Mouse (Mus musculus): Measurements from ENCODE around the gene Ankrd65. TPM values are rescaled to one million over a fixed set of nuclear protein-coding genes. Genes with fewer than 3 reads are reported as not detected.

Gene Ankrd65
- polyA plus RNA-seq, 1 experiment from 2014 or later, result not detected

GRCm38 (mm10) chr4:155802075-155802474 lies 11.8 kb downstream of the Ankrd65 start:
- Histone ChIP-seq H3K4me2 (replicated peaks) (no peak overlapping the region), H3K9me3 (replicated peaks) (no peaks in the 10 kb centered on the region), H3K27me3 (no peaks in the 10 kb centered on the region), H3K27ac (no peak overlapping the region), H3K9ac (no peak overlapping the region), H3K4me1 (peaks cover 17% of the 10 kb centered on the region), H3K4me3 (no peak overlapping the region), H3K36me3 (peaks cover 6% of the 10 kb centered on the region; the same call in 1 of the 2 replicates)
- 100% methylated on average over 1 of the region's 1 CpGs for WGBS
- no peak for ATAC-seq (ENCODE audit: low FRiP score)

- Histone ChIP-seq H3K36me3 (peaks cover 12% of the 10 kb centered on the region), H3K9ac (peak within 1 kb of the TSS; percentile 89), H3K4me2 (replicated peaks) (peak within 1 kb of the TSS; percentile 65), H3K9me3 (replicated peaks) (no peaks in the 10 kb centered on the region), H3K27ac (peak within 1 kb of the TSS; percentile 73), H3K27me3 (no peaks in the 10 kb centered on the region), H3K4me3 (peak within 1 kb of the TSS; percentile 94), H3K4me1 (peaks cover 17% of the 10 kb centered on the region)
- ATAC-seq (ENCODE audit: low FRiP score), result peak; percentile 31; the same call in 1 of the 2 replicates
- 10% methylated on average over 12 of the region's 12 CpGs for WGBS
These were observed 12.6 kb downstream of the Ankrd65 start, which contains the start of gene Mrpl20 for GRCm38 (mm10) chr4:155802741-155803339. TSS of gene Mrpl20 (plus strand) at chr4:155802878.

GRCm38 (mm10) chr4:155803340-155804041 lies 13.3 kb downstream of the Ankrd65 start:
- H3K4me2 ChIP-seq (replicated peaks), result peak overlapping the region; percentile 65
- H3K27ac ChIP-seq, result peak overlapping the region; percentile 73
- H3K9me3 ChIP-seq (replicated peaks), result no peaks in the 10 kb centered on the region
- H3K27me3 ChIP-seq, result no peaks in the 10 kb centered on the region
- peak; percentile 96 for ATAC-seq (ENCODE audit: low FRiP score)
- H3K36me3 ChIP-seq, result peaks cover 19% of the 10 kb centered on the region
- peak overlapping the region; percentile 94 for H3K4me3 ChIP-seq
- WGBS, result under 1% methylated on average over 58 of the region's 58 CpGs
- peak overlapping the region; percentile 89 for H3K9ac ChIP-seq
- H3K4me1 ChIP-seq, result peaks cover 17% of the 10 kb centered on the region

- Histone ChIP-seq H3K9me3 (replicated peaks) (no peaks in the 10 kb centered on the region), H3K27me3 (no peaks in the 10 kb centered on the region), H3K27ac (no peak overlapping the region), H3K4me3 (no peak overlapping the region), H3K4me1 (peaks cover 24% of the 10 kb centered on the region), H3K9ac (no peak overlapping the region), H3K4me2 (replicated peaks) (no peak overlapping the region), H3K36me3 (peaks cover 46% of the 10 kb centered on the region)
- ATAC-seq (ENCODE audit: low FRiP score), result no peak
- 87% methylated on average over 3 of the region's 3 CpGs for WGBS
These were observed 17.6 kb downstream of the Ankrd65 start for GRCm38 (mm10) chr4:155807841-155808240.

GRCm38 (mm10) chr4:155811929-155812664 lies 21.9 kb downstream of the Ankrd65 start, which contains the start of gene Ccnl2:
TSS of gene Ccnl2 (plus strand) at chr4:155812489.
- Histone ChIP-seq H3K27ac (peak within 1 kb of the TSS; percentile 88), H3K9ac (peak within 1 kb of the TSS; percentile 98), H3K4me1 (peaks cover 25% of the 10 kb centered on the region), H3K9me3 (replicated peaks) (no peaks in the 10 kb centered on the region), H3K4me2 (replicated peaks) (peak within 1 kb of the TSS; percentile 82), H3K27me3 (no peaks in the 10 kb centered on the region), H3K4me3 (peak within 1 kb of the TSS; percentile 92), H3K36me3 (peaks cover 72% of the 10 kb centered on the region)
- WGBS, result under 1% methylated on average over 41 of the region's 60 CpGs
- peak; percentile 99 for ATAC-seq (ENCODE audit: low FRiP score)

- WGBS, result 0% methylated on average over 49 of the region's 49 CpGs
- Histone ChIP-seq H3K27ac (peak overlapping the region; percentile 85), H3K4me3 (peak overlapping the region; percentile 92), H3K36me3 (peaks cover 72% of the 10 kb centered on the region), H3K4me1 (peaks cover 25% of the 10 kb centered on the region), H3K27me3 (no peaks in the 10 kb centered on the region), H3K4me2 (replicated peaks) (peak overlapping the region; percentile 82), H3K9me3 (replicated peaks) (no peaks in the 10 kb centered on the region), H3K9ac (peak overlapping the region; percentile 98)
- peak; percentile 53 for ATAC-seq (ENCODE audit: low FRiP score)
These were observed 22.5 kb downstream of the Ankrd65 start for GRCm38 (mm10) chr4:155812665-155813181.

- H3K9ac ChIP-seq, result no peak overlapping the region
- no peaks in the 10 kb centered on the region for H3K27me3 ChIP-seq
- peaks cover 16% of the 10 kb centered on the region for H3K4me1 ChIP-seq
- no peak overlapping the region for H3K4me2 ChIP-seq (replicated peaks)
- H3K36me3 ChIP-seq, result peaks cover 83% of the 10 kb centered on the region
- no peak for ATAC-seq (ENCODE audit: low FRiP score)
- H3K27ac ChIP-seq, result no peak overlapping the region
- WGBS, result 85% methylated on average over 4 of the region's 4 CpGs
- no peaks in the 10 kb centered on the region for H3K9me3 ChIP-seq (replicated peaks)
- no peak overlapping the region for H3K4me3 ChIP-seq
These were observed 27.3 kb downstream of the Ankrd65 start for GRCm38 (mm10) chr4:155817533-155817932.

GRCm38 (mm10) chr4:155821025-155821424 lies 30.8 kb downstream of the Ankrd65 start:
- Histone ChIP-seq H3K4me1 (no peaks in the 10 kb centered on the region), H3K4me2 (replicated peaks) (no peak overlapping the region), H3K36me3 (peaks cover 87% of the 10 kb centered on the region), H3K27ac (no peak overlapping the region), H3K27me3 (no peaks in the 10 kb centered on the region), H3K4me3 (no peak overlapping the region), H3K9me3 (replicated peaks) (no peaks in the 10 kb centered on the region), H3K9ac (no peak overlapping the region)
- 80% methylated on average over 7 of the region's 7 CpGs for WGBS
- ATAC-seq (ENCODE audit: low FRiP score), result no peak

- Histone ChIP-seq H3K9me3 (replicated peaks) (no peaks in the 10 kb centered on the region), H3K4me2 (replicated peaks) (no peak overlapping the region), H3K4me1 (no peaks in the 10 kb centered on the region), H3K4me3 (no peak overlapping the region), H3K27me3 (no peaks in the 10 kb centered on the region), H3K27ac (no peak overlapping the region), H3K36me3 (peaks cover 79% of the 10 kb centered on the region), H3K9ac (no peak overlapping the region)
- 96% methylated on average over 16 of the region's 16 CpGs for WGBS
- ATAC-seq (ENCODE audit: low FRiP score), result no peak
These were observed 33.2 kb downstream of the Ankrd65 start for GRCm38 (mm10) chr4:155823443-155823842.

- no peak overlapping the region for H3K4me2 ChIP-seq (replicated peaks)
- peaks cover 25% of the 10 kb centered on the region for H3K36me3 ChIP-seq
- no peak overlapping the region for H3K27ac ChIP-seq
- H3K9ac ChIP-seq, result no peak overlapping the region
- H3K4me1 ChIP-seq, result peaks cover 21% of the 10 kb centered on the region
- 95% methylated on average over 4 of the region's 4 CpGs for WGBS
- ATAC-seq (ENCODE audit: low FRiP score), result no peak
- H3K4me3 ChIP-seq, result no peak overlapping the region
- H3K9me3 ChIP-seq (replicated peaks), result no peaks in the 10 kb centered on the region
- H3K27me3 ChIP-seq, result no peaks in the 10 kb centered on the region
These were observed 39.6 kb downstream of the Ankrd65 start for GRCm38 (mm10) chr4:155829866-155830265.

GRCm38 (mm10) chr4:155830596-155830995 lies 40.4 kb downstream of the Ankrd65 start:
- H3K36me3 ChIP-seq, result peaks cover 20% of the 10 kb centered on the region
- H3K4me2 ChIP-seq (replicated peaks), result peak overlapping the region; percentile 95
- H3K27me3 ChIP-seq, result no peaks in the 10 kb centered on the region
- 57% methylated on average over 8 of the region's 8 CpGs for WGBS
- no peak for ATAC-seq (ENCODE audit: low FRiP score)
- H3K4me3 ChIP-seq, result peak overlapping the region; percentile 87; the same call in 1 of the 2 replicates
- H3K27ac ChIP-seq, result peak overlapping the region; percentile 62
- H3K9me3 ChIP-seq (replicated peaks), result no peaks in the 10 kb centered on the region
- no peak overlapping the region for H3K9ac ChIP-seq
- H3K4me1 ChIP-seq, result peaks cover 21% of the 10 kb centered on the region
